27 mouse cellular contexts compared by ENCODE assay signal in the genomic region with DNA sequence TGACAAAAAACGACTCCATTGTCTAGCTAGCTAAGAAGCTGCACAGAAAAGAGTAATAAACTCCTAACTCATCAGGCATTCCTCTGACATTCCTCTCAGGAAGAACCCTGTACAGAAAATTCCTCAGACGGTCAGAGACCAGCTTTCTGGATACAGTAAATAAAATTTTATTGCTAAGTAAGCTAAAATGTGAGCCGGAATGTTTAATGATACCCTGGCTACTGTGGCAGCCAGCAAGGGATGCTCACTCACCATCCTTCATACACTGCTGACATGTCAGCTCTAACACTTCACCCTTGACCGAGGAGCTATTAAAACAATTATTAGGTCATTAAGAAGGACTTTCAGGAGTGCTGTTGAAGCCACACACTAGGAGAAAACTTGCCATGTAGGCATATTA.
DNase-seq lines count a peak whose midpoint lies in the region; ATAC-seq and TF ChIP-seq lines count a peak whose summit lies in the region.
"Had no signal": no experiment of that assay in that cellular context is flagged by ENCODE, and none has a peak within 500 bp of the region (broad histone marks: within the 10 kb centered on the region; RNA-seq: fewer than 3 reads in every experiment).

No protein-coding gene starts in this region.

- H3K4me1 ChIP-seq in kidney, embryonic 15.5 days: 0 out of 2 replicates have a peak, but pooled peaks cover 5% of the 10 kb centered on the region
- H3K4me1 ChIP-seq in kidney, adult 2 months (ENCODE audit: control insufficient read depth, insufficient read depth, low read length): no peaks in the 10 kb centered on the region
- no peaks in the 10 kb centered on the region for H3K4me1 ChIP-seq in kidney, postnatal 0 days (replicated peaks; ENCODE audit: insufficient read depth, low read length)
- H3K4me1 ChIP-seq: embryonic facial prominence, embryonic 10.5 days; embryonic facial prominence, embryonic 12.5 days; forebrain, embryonic 10.5 days; forebrain, embryonic 12.5 days had no signal

- ATAC-seq in kidney, embryonic 15.5 days (replicated peaks; ENCODE audit: low FRiP score): peak; percentile 91
- peak; percentile 40; the same call in 1 of the 2 replicates for ATAC-seq in kidney, postnatal 0 days (replicated peaks; ENCODE audit: low FRiP score, low read depth)
- ATAC-seq: activated CD4-positive, CD25-positive, alpha-beta regulatory T cell, adult 4 months; CD4-positive, CD25-positive, alpha-beta regulatory T cell, adult 4 months; forebrain, embryonic 14.5 days; forebrain, embryonic 16.5 days; Patski had no signal

- no peak for TF ChIP-seq POLR2A in kidney, adult 2 months (IDR thresholded peaks at IDR 0.05; ENCODE audit: low read depth, low read length)

- H3K27ac ChIP-seq in kidney, embryonic 15.5 days: no peak overlapping the region
- H3K27ac ChIP-seq in kidney, adult 2 months (ENCODE audit: insufficient read depth, low read depth, low read length): no peak overlapping the region
- H3K27ac ChIP-seq in kidney, postnatal 0 days: no peak overlapping the region
- H3K27ac ChIP-seq: embryonic facial prominence, embryonic 10.5 days; embryonic facial prominence, embryonic 12.5 days; forebrain, embryonic 10.5 days; forebrain, embryonic 12.5 days had no signal

- H3K4me3 ChIP-seq in kidney, embryonic 15.5 days (replicated peaks): no peak overlapping the region
- no peak overlapping the region for H3K4me3 ChIP-seq in kidney, adult 2 months (ENCODE audit: insufficient read depth, low read depth, low read length)
- no peak overlapping the region for H3K4me3 ChIP-seq in kidney, postnatal 0 days (replicated peaks; ENCODE audit: low read depth, low read length)
- H3K4me3 ChIP-seq: embryonic facial prominence, embryonic 10.5 days; embryonic facial prominence, embryonic 12.5 days; forebrain, embryonic 10.5 days; forebrain, embryonic 12.5 days had no signal

- H3K36me3 ChIP-seq in kidney, embryonic 15.5 days: no peaks in the 10 kb centered on the region
- no peaks in the 10 kb centered on the region for H3K36me3 ChIP-seq in kidney, adult 2 months (ENCODE audit: control insufficient read depth, insufficient read depth, low read length)
- H3K36me3 ChIP-seq in kidney, postnatal 0 days (ENCODE audit: insufficient read depth, low read length): no peaks in the 10 kb centered on the region
- H3K36me3 ChIP-seq: embryonic facial prominence, embryonic 10.5 days; embryonic facial prominence, embryonic 12.5 days; forebrain, embryonic 10.5 days; forebrain, embryonic 12.5 days; G1E had no signal

- no peaks in the 10 kb centered on the region for H3K27me3 ChIP-seq in kidney, embryonic 15.5 days
- H3K27me3 ChIP-seq in kidney, adult 2 months (replicated peaks; ENCODE audit: control insufficient read depth, insufficient read depth, low read length): no peaks in the 10 kb centered on the region
- H3K27me3 ChIP-seq in kidney, postnatal 0 days (ENCODE audit: insufficient read depth, low read length): no peaks in the 10 kb centered on the region
- H3K27me3 ChIP-seq: CH12.LX; embryonic facial prominence, embryonic 12.5 days; forebrain, embryonic 12.5 days; Patski had no signal

- peak; percentile 3 for DNase-seq in embryo, embryonic 11.5 days (ENCODE audit: low read depth, low spot score)
- DNase-seq in embryo, embryonic 11 days: no peak
- DNase-seq in kidney, adult 2 months: no peak
- peak; percentile 83 for DNase-seq in kidney, postnatal 0 days (ENCODE audit: low spot score)
- no peak for DNase-seq in kidney, adult 9 months
- peak; percentile 48 for DNase-seq in mesoderm, embryonic 11.5 days (ENCODE audit: low read depth, low spot score)
- DNase-seq: adrenal gland, adult 8-10 months; adrenal gland, postnatal 14 days; adrenal gland, postnatal 36 days; B cell, adult 2 months; cerebellum, adult 11-12 months; cerebellum, adult 2 months; cerebellum, adult 9-10 months; cerebellum, postnatal 10 days; cerebellum, postnatal 25 days had no signal

- TF ChIP-seq CTCF in kidney, adult 2 months (conservative IDR thresholded peaks at IDR 0.05; ENCODE audit: insufficient read depth, insufficient read length, low read depth, low read length): no peak
- TF ChIP-seq CTCF in kidney, postnatal 0 days (IDR thresholded peaks at IDR 0.05; ENCODE audit: low read depth): no peak

- 20% methylated on average over 4 of the region's 4 CpGs for WGBS in kidney, embryonic 15.5 days
- 16% methylated on average over 4 of the region's 4 CpGs for WGBS in kidney, adult 2 months
- WGBS in kidney, postnatal 0 days: 14% methylated on average over 4 of the region's 4 CpGs

- H3K9me3 ChIP-seq in kidney, embryonic 15.5 days (replicated peaks): no peaks in the 10 kb centered on the region
- H3K9me3 ChIP-seq in kidney, postnatal 0 days (replicated peaks; ENCODE audit: low read length): no peaks in the 10 kb centered on the region
- H3K9me3 ChIP-seq: embryonic facial prominence, embryonic 10.5 days; embryonic facial prominence, embryonic 12.5 days; forebrain, embryonic 10.5 days; forebrain, embryonic 12.5 days had no signal

- no peak overlapping the region for H3K9ac ChIP-seq in kidney, embryonic 15.5 days
- H3K9ac ChIP-seq in kidney, postnatal 0 days (ENCODE audit: low read depth, low read length): no peak overlapping the region
- H3K9ac ChIP-seq: embryonic facial prominence, embryonic 12.5 days; forebrain, embryonic 12.5 days had no signal

- no peak overlapping the region for H3K4me2 ChIP-seq in kidney, embryonic 15.5 days
- no peak overlapping the region for H3K4me2 ChIP-seq in kidney, postnatal 0 days (ENCODE audit: low read length)
- H3K4me2 ChIP-seq: embryonic facial prominence, embryonic 12.5 days; forebrain, embryonic 12.5 days had no signal

Comparison
In these comparisons a context has a peak if more than half of its experiments do, and no peak if none do; other contexts are left out.
1. DNase-seq: peak in embryo, embryonic 11.5 days (single experiment), kidney, postnatal 0 days (single experiment) and mesoderm, embryonic 11.5 days (single experiment); none in embryo, embryonic 11 days (single experiment), kidney, adult 2 months (single experiment) and kidney, adult 9 months (single experiment).